Mouse (Mus musculus): ENCODE results near the gene Atf4.

DNA sequence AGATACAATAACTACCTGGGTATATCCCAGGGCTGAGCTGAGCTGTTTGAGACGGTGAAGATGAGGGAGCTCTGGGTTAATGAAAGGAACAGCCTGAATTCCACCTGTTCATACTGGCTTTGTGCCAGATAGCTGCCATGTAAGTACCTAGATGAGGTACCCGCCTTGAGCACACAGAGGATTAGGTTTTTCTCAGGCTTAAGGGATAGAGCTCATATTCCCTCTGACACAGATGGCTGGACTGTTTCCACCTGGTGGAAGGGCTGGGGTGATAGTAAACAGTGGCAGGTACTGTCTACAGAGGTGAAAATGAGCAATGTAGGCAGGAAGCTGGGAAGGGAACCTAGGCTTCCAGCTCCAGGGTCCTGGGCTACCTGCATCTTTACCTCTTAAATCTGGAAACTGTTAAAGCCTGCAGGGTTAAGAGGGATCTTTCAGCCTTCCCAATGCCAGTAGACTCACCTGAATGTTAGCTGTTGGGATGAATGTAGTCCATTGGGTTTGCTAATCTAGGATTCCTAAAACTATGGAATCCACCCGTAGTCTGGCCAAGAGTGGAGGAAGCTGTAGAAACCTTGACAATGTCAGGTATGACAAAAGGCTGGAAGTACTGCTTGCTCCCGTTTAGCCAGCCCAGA lies 2.7 kb downstream of the Atf4 start:
- TF ChIP-seq CTCF (IDR thresholded peaks at IDR 0.05; ENCODE audit: borderline replicate concordance, insufficient read depth, low read length) = no peak
- peak; percentile 64 for TF ChIP-seq POLR2A (IDR thresholded peaks at IDR 0.05; ENCODE audit: low read depth, low read length)
